Mouse (Mus musculus): Measurements from ENCODE around the gene Fkbp5.
"Not testable (repeated sequence)": the region's sequence is repeated elsewhere in the genome, so short reads cannot be mapped to it uniquely, and the experiment has no call there.

Gene Fkbp5

GRCm38 (mm10) chr17:28419636-28420035, 97.7 kb downstream of the Fkbp5 start:
- DNase-seq (ENCODE audit: low spot score in 2 of 2): peak; percentile 56 to 65

GRCm38 (mm10) chr17:28418954-28419353, 98.4 kb downstream of the Fkbp5 start:
- no peak for DNase-seq (ENCODE audit: low spot score in 2 of 2)

- DNase-seq (ENCODE audit: low spot score in 2 of 2): not testable (repeated sequence)
Observed at GRCm38 (mm10) chr17:28418481-28418880, 98.8 kb downstream of the Fkbp5 start.

GRCm38 (mm10) chr17:28417771-28418170, 99.6 kb downstream of the Fkbp5 start:
- no peak for DNase-seq (ENCODE audit: low spot score in 2 of 2)

- no peak for DNase-seq (ENCODE audit: low spot score in 2 of 2)
Observed at GRCm38 (mm10) chr17:28415271-28415670, 102.1 kb downstream of the Fkbp5 start.

- no peak for DNase-seq (ENCODE audit: low spot score in 2 of 2)
Observed at GRCm38 (mm10) chr17:28411381-28411960, 105.9 kb downstream of the Fkbp5 start.

GRCm38 (mm10) chr17:28410731-28411130, 106.6 kb downstream of the Fkbp5 start:
- no peak for DNase-seq (ENCODE audit: low spot score in 2 of 2)

- DNase-seq (ENCODE audit: low spot score in 2 of 2): no peak
Observed at GRCm38 (mm10) chr17:28408251-28408918, 108.9 kb downstream of the Fkbp5 start.

- DNase-seq (ENCODE audit: low spot score in 2 of 2): peak; percentile 80 to 82
Observed at GRCm38 (mm10) chr17:28407418-28408250, 109.7 kb downstream of the Fkbp5 start.

- no peak for DNase-seq (ENCODE audit: low spot score in 2 of 2)
Observed at GRCm38 (mm10) chr17:28406471-28406870, 110.9 kb downstream of the Fkbp5 start.

- not testable (repeated sequence) for DNase-seq (ENCODE audit: low spot score in 2 of 2)
Observed at GRCm38 (mm10) chr17:28404745-28405144, 112.6 kb downstream of the Fkbp5 start.

- DNase-seq (ENCODE audit: low spot score in 2 of 2): no peak
Observed at GRCm38 (mm10) chr17:28404301-28404700, 113.0 kb downstream of the Fkbp5 start.

GRCm38 (mm10) chr17:28394994-28395393, 122.3 kb downstream of the Fkbp5 start:
- no peak for DNase-seq (ENCODE audit: low spot score in 2 of 2)

- no peak for DNase-seq (ENCODE audit: low spot score in 2 of 2)
Observed at GRCm38 (mm10) chr17:28394051-28394765, 123.1 kb downstream of the Fkbp5 start.

GRCm38 (mm10) chr17:28391568-28392432, 125.5 kb downstream of the Fkbp5 start:
- no peak for DNase-seq (ENCODE audit: low spot score in 2 of 2)

- no peak for DNase-seq (ENCODE audit: low spot score in 2 of 2)
Observed at GRCm38 (mm10) chr17:28388534-28388933, 128.8 kb downstream of the Fkbp5 start.

- DNase-seq (ENCODE audit: low spot score in 2 of 2): peak; percentile 77 to 84
Observed at GRCm38 (mm10) chr17:28386150-28386905, 131.0 kb downstream of the Fkbp5 start.

- no peak for DNase-seq (ENCODE audit: low spot score in 2 of 2)
Observed at GRCm38 (mm10) chr17:28384298-28384697, 133.0 kb downstream of the Fkbp5 start.

GRCm38 (mm10) chr17:28380255-28380654, 137.1 kb downstream of the Fkbp5 start:
- no peak for DNase-seq (ENCODE audit: low spot score in 2 of 2)

- DNase-seq (ENCODE audit: low spot score in 2 of 2): peak in 1 of 2 experiments; percentile 22
Observed at GRCm38 (mm10) chr17:28375592-28376061, 141.7 kb downstream of the Fkbp5 start.

Data from urinary bladder, postnatal 36 days (tissue).